Mouse (Mus musculus) heart, adult 2 months (tissue): ENCODE measurements around the gene Ccrl2. TPM values are rescaled to one million over a fixed set of nuclear protein-coding genes. Genes with fewer than 3 reads are reported as not detected.

Experiments used
- DNase-seq, 2 experiments: peaks; one replicate each; pipeline ENCODE4 v3.0.0; 2021
- H3K27ac ChIP-seq: fragments of 200-600 bp; 2 replicates; pipeline ENCODE4 v1.8.1; 2022
- H3K27me3 ChIP-seq: fragments of 200-500 bp; 2 replicates; pipeline ENCODE4 v1.6.1; 2012; ENCODE audit warnings: mild to moderate bottlenecking, low read length, inconsistent platforms, mixed read lengths; ENCODE audit not compliant: control insufficient read depth, insufficient read depth
- H3K36me3 ChIP-seq: fragments of 200-500 bp; 2 replicates; pipeline ENCODE4 v1.6.1; 2012; ENCODE audit warnings: low read length, inconsistent platforms; ENCODE audit not compliant: control insufficient read depth, insufficient read depth
- H3K4me1 ChIP-seq: fragments of 200-500 bp; 2 replicates; pipeline ENCODE4 v1.6.1; 2011; ENCODE audit warnings: low read length; ENCODE audit not compliant: control insufficient read depth, insufficient read depth
- H3K4me3 ChIP-seq: fragments of 200-600 bp; 2 replicates; pipeline ENCODE4 v1.8.1; 2022
- H3K79me2 ChIP-seq: fragments of 200-500 bp; replicated peaks from 2 replicates; pipeline ENCODE4 v1.6.1; 2012; ENCODE audit warnings: mild to moderate bottlenecking, inconsistent platforms, low read length, moderate library complexity, mixed read lengths; ENCODE audit not compliant: control insufficient read depth, insufficient read depth
- H3K9ac ChIP-seq: fragments of 200-500 bp; 2 replicates; pipeline ENCODE4 v1.6.1; 2012; ENCODE audit warnings: low read depth, mild to moderate bottlenecking, control low read depth, inconsistent platforms, low read length, mixed read lengths
- CTCF ChIP-seq: fragments of 200-600 bp; IDR thresholded peaks from 2 replicates; pipeline ENCODE4 v1.8.1; 2022; ENCODE audit warnings: antibody characterized with exemption, mild to moderate bottlenecking, moderate library complexity
- EP300 ChIP-seq: fragments of 200-500 bp; IDR thresholded peaks from 2 replicates; pipeline ENCODE4 v1.6.1; 2011; ENCODE audit warnings: low read depth, low read length, control low read depth; ENCODE audit not compliant: insufficient read depth
- POLR2A ChIP-seq: fragments of 200-500 bp; IDR thresholded peaks from 2 replicates; pipeline ENCODE4 v1.6.1; 2011; ENCODE audit warnings: mild to moderate bottlenecking, low read depth, low read length, control low read depth; ENCODE audit not compliant: insufficient read depth
- WGBS: fragments of 180-500 bp; shearing (Covaris S2); methylation state at CpG from one replicate; pipeline ENCODE4 v1.1.7; 2018; 5-methylcytosine and 5-hydroxymethylcytosine counted together
- intact Hi-C: fragments of 180-260 bp; cut with DNase I; formaldehyde crosslinking; loops from one replicate; pipeline ENCODE4 v1.15.1; 2025
- polyA plus RNA-seq: library from polyadenylated mRNA; depleted of rRNA; stranded (reverse); fragments of >200 nt; gene quantifications from 2 replicates; pipeline ENCODE4 v1.2.3, GENCODE M21; 2012
- total RNA-seq, 2 experiments: library from RNA; stranded (reverse); gene quantifications; 2 replicates each; pipeline ENCODE4 v1.2.3; 2021

Ccrl2 gene
- total and polyA plus RNA-seq, 3 experiments = 7.5 to 16.3 (median 16.0) TPM

DNA sequence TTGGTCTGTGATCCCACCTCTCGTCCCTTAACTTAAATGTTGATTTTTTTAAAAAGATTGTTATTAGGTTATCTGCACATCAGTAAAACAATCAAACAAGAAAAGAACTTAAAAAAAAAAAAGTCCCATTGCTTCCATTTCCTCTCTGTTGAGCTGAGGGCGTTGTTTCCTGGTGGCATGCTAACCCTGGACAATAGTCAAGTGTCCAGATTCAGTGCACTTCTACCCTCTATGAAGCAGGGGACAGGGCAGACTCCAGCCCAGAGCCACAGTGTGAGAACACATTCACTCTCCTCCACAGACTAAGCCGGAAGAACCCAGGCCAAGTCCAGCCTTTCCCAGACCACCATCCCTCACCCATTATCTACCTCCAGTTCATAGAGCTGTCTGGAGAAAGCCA, 8.9 kb downstream of the Ccrl2 start:
- Histone ChIP-seq H3K9ac (no peak overlapping the region), H3K27ac (peak overlapping the region; percentile 66), H3K36me3 (peaks cover 2% of the 10 kb centered on the region; the same call in 1 of the 2 replicates), H3K4me3 (no peak overlapping the region), H3K27me3 (no peaks in the 10 kb centered on the region), H3K79me2 (no peaks in the 10 kb centered on the region), H3K4me1 (peaks cover 16% of the 10 kb centered on the region)
- TF ChIP-seq POLR2A (no peak), EP300 (peak; percentile 30; the same call in 1 of the 2 replicates), CTCF (no peak)
- DNase-seq = no peak
- 59% methylated on average over 3 of the region's 3 CpGs for WGBS
- intact Hi-C loops = no loop called here

DNA sequence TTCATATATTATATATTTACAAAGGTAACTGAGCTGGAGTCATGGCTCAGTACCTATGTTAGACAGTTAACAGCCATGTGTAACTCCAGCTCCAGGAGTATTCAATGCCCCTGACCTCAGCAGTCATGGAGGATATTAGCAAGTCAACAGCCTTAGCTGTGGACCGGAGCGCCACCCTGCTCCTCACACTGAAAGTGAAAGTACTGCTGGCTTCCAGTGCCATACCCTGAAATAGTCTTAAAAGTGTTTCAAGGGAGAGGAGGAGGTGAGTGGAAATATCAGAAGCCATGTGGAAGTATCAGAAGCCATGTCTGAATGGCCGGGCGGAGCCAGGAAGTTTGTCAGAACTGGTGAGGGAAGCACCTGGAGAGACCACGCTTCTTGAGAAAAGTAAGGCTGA, 10.1 kb downstream of the Ccrl2 start:
- intact Hi-C loops = no loop called here
- H3K79me2 ChIP-seq = no peaks in the 10 kb centered on the region
- 51% methylated on average over 5 of the region's 5 CpGs for WGBS
- peak; percentile 42 for TF ChIP-seq CTCF
- TF ChIP-seq EP300 = 0 out of 2 replicates have a peak, but pooled peaks have one; percentile 11
- TF ChIP-seq POLR2A = no peak
- peaks cover 2% of the 10 kb centered on the region; the same call in 1 of the 2 replicates for H3K36me3 ChIP-seq
- H3K4me1 ChIP-seq = peaks cover 20% of the 10 kb centered on the region
- H3K4me3 ChIP-seq = no peak overlapping the region
- peak in 1 of 2 experiments; percentile 11 for DNase-seq
- peak overlapping the region; percentile 66; the same call in 1 of the 2 replicates for H3K27ac ChIP-seq
- H3K9ac ChIP-seq = no peak overlapping the region
- H3K27me3 ChIP-seq = no peaks in the 10 kb centered on the region

- H3K4me3 ChIP-seq = no peak overlapping the region
- peaks cover 27% of the 10 kb centered on the region for H3K4me1 ChIP-seq
- peak in 1 of 2 experiments; percentile 29 for DNase-seq
- WGBS = 45% methylated on average over 3 of the region's 3 CpGs
- TF ChIP-seq POLR2A (no peak), EP300 (no peak), CTCF (no peak)
- intact Hi-C loops = no loop called here
- no peak overlapping the region for H3K9ac ChIP-seq
- no peaks in the 10 kb centered on the region for H3K79me2 ChIP-seq
- no peaks in the 10 kb centered on the region for H3K27me3 ChIP-seq
- peaks cover under 1% of the 10 kb centered on the region; the same call in 1 of the 2 replicates for H3K36me3 ChIP-seq
- peak overlapping the region; percentile 36 for H3K27ac ChIP-seq
Observed at GRCm38 (mm10) chr9:111046222-111046621, 11.1 kb downstream of the Ccrl2 start.

DNA sequence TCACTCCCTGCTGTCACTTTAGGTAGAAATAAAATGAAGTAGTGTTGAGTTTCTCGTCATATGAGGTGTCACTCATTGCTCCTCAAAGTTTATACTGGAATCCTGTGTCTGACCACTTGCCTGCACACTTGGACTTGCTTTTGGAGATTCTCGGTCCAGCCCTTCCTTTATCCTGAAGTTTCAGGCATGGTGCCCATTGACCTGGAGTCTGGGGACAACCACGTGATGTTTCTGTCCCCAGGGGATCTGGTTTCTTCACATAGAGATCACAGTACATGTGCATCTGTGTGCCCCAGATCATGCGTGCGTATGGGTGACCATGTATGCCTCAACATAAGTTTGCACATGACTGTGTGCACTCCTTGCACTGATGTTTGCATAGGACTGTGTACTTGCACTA, 15.1 kb downstream of the Ccrl2 start:
- peaks cover 15% of the 10 kb centered on the region for H3K4me1 ChIP-seq
- no peak overlapping the region for H3K9ac ChIP-seq
- peak; percentile 70 to 73 for DNase-seq
- WGBS = 46% methylated on average over 5 of the region's 5 CpGs
- H3K27ac ChIP-seq = peak overlapping the region; percentile 72
- no peaks in the 10 kb centered on the region for H3K27me3 ChIP-seq
- H3K4me3 ChIP-seq = no peak overlapping the region
- no peaks in the 10 kb centered on the region for H3K36me3 ChIP-seq
- TF ChIP-seq CTCF (0 out of 2 replicates have a peak, but pooled peaks have one; percentile 6), POLR2A (0 out of 2 replicates have a peak, but pooled peaks have one; percentile 32), EP300 (peak; percentile 73; the same call in 1 of the 2 replicates)
- intact Hi-C loops = no loop called here
- no peaks in the 10 kb centered on the region for H3K79me2 ChIP-seq

- no peak for DNase-seq
- TF ChIP-seq POLR2A (no peak), CTCF (no peak), EP300 (no peak)
- Histone ChIP-seq H3K4me1 (peaks cover 12% of the 10 kb centered on the region), H3K4me3 (no peak overlapping the region), H3K36me3 (no peaks in the 10 kb centered on the region), H3K9ac (no peak overlapping the region), H3K27ac (no peak overlapping the region), H3K27me3 (no peaks in the 10 kb centered on the region), H3K79me2 (no peaks in the 10 kb centered on the region)
- intact Hi-C loops = no loop called here
- WGBS = 35% methylated on average over 4 of the region's 4 CpGs
Observed at GRCm38 (mm10) chr9:111039966-111040365, 17.4 kb downstream of the Ccrl2 start.

DNA sequence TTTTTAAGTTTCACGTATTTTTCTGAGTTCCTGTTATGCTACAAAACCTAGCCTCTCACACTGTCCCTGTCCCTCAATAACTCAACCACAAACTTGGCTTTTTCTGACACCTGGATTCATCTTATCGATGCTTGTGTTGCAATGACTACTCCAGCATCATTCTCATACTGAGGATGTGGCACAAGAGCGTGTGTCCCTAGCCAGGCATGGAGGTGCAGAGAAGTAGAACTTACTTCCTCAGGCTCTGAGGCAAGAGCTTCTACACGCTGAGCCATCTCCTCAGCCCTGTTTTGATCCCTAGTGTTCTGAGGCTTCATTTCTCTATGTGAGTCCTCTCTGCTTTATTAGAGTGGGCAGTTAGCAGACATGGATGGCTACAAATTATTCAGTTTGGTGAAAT, 23.6 kb downstream of the Ccrl2 start:
- Histone ChIP-seq H3K27ac (no peak overlapping the region), H3K79me2 (no peaks in the 10 kb centered on the region), H3K27me3 (no peaks in the 10 kb centered on the region), H3K9ac (no peak overlapping the region), H3K4me3 (no peak overlapping the region), H3K4me1 (no peaks in the 10 kb centered on the region), H3K36me3 (no peaks in the 10 kb centered on the region)
- 78% methylated on average over 4 of the region's 4 CpGs for WGBS
- TF ChIP-seq CTCF = no peak
- TF ChIP-seq POLR2A = no peak
- no peak for TF ChIP-seq EP300
- DNase-seq = no peak
- intact Hi-C loops = no loop called here
